Mouse (Mus musculus): ENCODE measurements around the gene Cfap61.

GRCm38 (mm10) chr2:146261146-146261545 is 326.6 kb downstream of the Cfap61 start:
- TF ChIP-seq CTCF (IDR thresholded peaks at IDR 0.05; ENCODE audit: low read depth) = no peak
- no peak for TF ChIP-seq EP300 (IDR thresholded peaks at IDR 0.05; ENCODE audit: low read depth)

All from liver, postnatal 0 days (tissue).